Mouse (Mus musculus) urinary bladder, postnatal 4 days (tissue): ENCODE measurements around the gene Kcnk6.
"Not testable (repeated sequence)": the region's sequence is repeated elsewhere in the genome, so short reads cannot be mapped to it uniquely, and the experiment has no call there.

ENCODE experiments used
- DNase-seq, 2 experiments: peaks; one replicate each; pipeline ENCODE4 v3.0.0; 2021 to 2022; ENCODE audit warnings: low spot score in 2 of 2

Gene Kcnk6

GRCm38 (mm10) chr7:29211013-29211412 lies 21.3 kb downstream of the Kcnk6 start:
- peak in 1 of 2 experiments; percentile 68 for DNase-seq

- DNase-seq, result no peak
Observed at GRCm38 (mm10) chr7:29202577-29202976, 29.7 kb downstream of the Kcnk6 start.

GRCm38 (mm10) chr7:29194230-29194629 lies 38.1 kb downstream of the Kcnk6 start:
- DNase-seq, result not testable (repeated sequence)

GRCm38 (mm10) chr7:29181323-29181722 lies 51.0 kb downstream of the Kcnk6 start:
- not testable (repeated sequence) for DNase-seq

- DNase-seq, result no peak
Observed at GRCm38 (mm10) chr7:29180854-29181236, 51.5 kb downstream of the Kcnk6 start.

GRCm38 (mm10) chr7:29180077-29180853 lies 52.0 kb downstream of the Kcnk6 start, which contains the start of gene Psmd8:
Gene Psmd8, minus strand, starts transcription at chr7:29180701.
- peak; percentile 95 to 97 for DNase-seq

- DNase-seq, result no peak
Observed at GRCm38 (mm10) chr7:29179323-29179722, 53.0 kb downstream of the Kcnk6 start.

- DNase-seq, result no peak
Observed at GRCm38 (mm10) chr7:29178106-29178505, 54.2 kb downstream of the Kcnk6 start.

- DNase-seq, result no peak
Observed at GRCm38 (mm10) chr7:29172390-29173016, 59.8 kb downstream of the Kcnk6 start.
